Mouse (Mus musculus): Measurements from ENCODE around the gene Fer.

GRCm38 (mm10) chr17:63890611-63891010, 27.7 kb downstream of the Fer start:
- TF ChIP-seq POLR2A (IDR thresholded peaks at IDR 0.05; ENCODE audit: insufficient read length, low read depth) (no peak), MAX (IDR thresholded peaks at IDR 0.05; ENCODE audit: low read depth) (no peak)

Data from myocyte (in vitro differentiated cells).